Mouse (Mus musculus): Measurements from ENCODE around the gene Hist1h3g.
"Not testable (repeated sequence)": the region's sequence is repeated elsewhere in the genome, so short reads cannot be mapped to it uniquely, and the experiment has no call there.

The Hist1h3g gene

GRCm38 (mm10) chr13:23560699-23561098, 25.5 kb downstream of the Hist1h3g start:
- DNase-seq, result not testable (repeated sequence)

- DNase-seq, result not testable (repeated sequence)
Observed at GRCm38 (mm10) chr13:23561531-23561882, 26.3 kb downstream of the Hist1h3g start.

- peak; percentile 92 to 95 for DNase-seq
Observed at GRCm38 (mm10) chr13:23561883-23562659, 26.8 kb downstream of the Hist1h3g start, which contains the start of gene Hist1h3e. Gene Hist1h3e (minus strand): TSS chr13:23562369.

GRCm38 (mm10) chr13:23562699-23563462, 27.7 kb downstream of the Hist1h3g start:
- peak; percentile 36 to 53 for DNase-seq

- DNase-seq, result no peak
Observed at GRCm38 (mm10) chr13:23564482-23564881, 29.3 kb downstream of the Hist1h3g start.

GRCm38 (mm10) chr13:23570261-23571021, 35.2 kb downstream of the Hist1h3g start:
- DNase-seq, result not testable (repeated sequence)

GRCm38 (mm10) chr13:23571022-23571503, 35.8 kb downstream of the Hist1h3g start, which contains the start of the genes Hist1h2ae and Hist1h2bg:
Gene Hist1h2ae (minus strand): TSS chr13:23571220.
Gene Hist1h2bg (plus strand): TSS chr13:23571396.
- peak; percentile 46 to 85 for DNase-seq

GRCm38 (mm10) chr13:23571504-23572217, 36.4 kb downstream of the Hist1h3g start:
- DNase-seq, result not testable (repeated sequence)

GRCm38 (mm10) chr13:23572218-23573033, 37.2 kb downstream of the Hist1h3g start:
- DNase-seq, result no peak

GRCm38 (mm10) chr13:23573034-23573897, 38.0 kb downstream of the Hist1h3g start:
- not testable (repeated sequence) for DNase-seq

- peak; percentile 82 to 90 for DNase-seq
Observed at GRCm38 (mm10) chr13:23573898-23574524, 38.8 kb downstream of the Hist1h3g start, which contains the start of the genes Hist1h2bf and Hist1h2ad. Gene Hist1h2bf (minus strand): TSS chr13:23574196. Gene Hist1h2ad (plus strand): TSS chr13:23574381.

GRCm38 (mm10) chr13:23574546-23575170, 39.4 kb downstream of the Hist1h3g start:
- not testable (repeated sequence) for DNase-seq

- peak in 1 of 2 experiments; percentile 42 for DNase-seq
Observed at GRCm38 (mm10) chr13:23575271-23575851, 40.1 kb downstream of the Hist1h3g start, which contains the start of gene Hist1h3d. Gene Hist1h3d (plus strand): TSS chr13:23575763.

- DNase-seq, result not testable (repeated sequence)
Observed at GRCm38 (mm10) chr13:23575864-23576313, 40.7 kb downstream of the Hist1h3g start.

- DNase-seq, result no peak
Observed at GRCm38 (mm10) chr13:23576351-23576881, 41.2 kb downstream of the Hist1h3g start.

- no peak for DNase-seq
Observed at GRCm38 (mm10) chr13:23576906-23577639, 41.9 kb downstream of the Hist1h3g start.

- no peak for DNase-seq
Observed at GRCm38 (mm10) chr13:23577835-23578234, 42.6 kb downstream of the Hist1h3g start.
